Mouse (Mus musculus) left cerebral cortex, postnatal 25 days (tissue): ENCODE results near the gene Zfp988. TPM values are rescaled to one million over a fixed set of nuclear protein-coding genes. Genes with fewer than 3 reads are reported as not detected.
"Not testable (repeated sequence)": the region's sequence is repeated elsewhere in the genome, so short reads cannot be mapped to it uniquely, and the experiment has no call there.

Experiments
- DNase-seq, 2 experiments: peaks; one replicate each; pipeline ENCODE4 v3.0.0; 2022; ENCODE audit warnings: low spot score in 2 of 2, mixed read lengths in 1 of 2
- intact Hi-C: fragments of 180-260 bp; cut with DNase I; formaldehyde crosslinking; loops from one replicate; pipeline ENCODE4 v1.15.1; 2025
- total RNA-seq, 2 experiments: library from RNA; stranded (reverse); gene quantifications; 2 replicates each; pipeline ENCODE4 v1.2.3; 2021

The Zfp988 gene
- under 1 TPM; 0.16 to 0.30 TPM for total RNA-seq

- DNase-seq, intact Hi-C loops: not testable (repeated sequence)
These were observed at the start of gene Zfp988 for GRCm38 (mm10) chr4:147305436-147305835. Zfp988 (plus strand) TSS chr4:147305674.

- DNase-seq, intact Hi-C loops: not testable (repeated sequence)
These were observed 42.8 kb upstream of the Zfp988 start for GRCm38 (mm10) chr4:147262708-147263107.

- DNase-seq, intact Hi-C loops: not testable (repeated sequence)
These were observed 38.2 kb upstream of the Zfp988 start for GRCm38 (mm10) chr4:147267302-147267701.

- intact Hi-C loops, DNase-seq: not testable (repeated sequence)
These were observed 36.7 kb upstream of the Zfp988 start for GRCm38 (mm10) chr4:147268735-147269134.

- DNase-seq, intact Hi-C loops: not testable (repeated sequence)
These were observed 35.4 kb upstream of the Zfp988 start for GRCm38 (mm10) chr4:147270026-147270425.

- intact Hi-C loops, result not testable (repeated sequence)
These were observed 33.9 kb upstream of the Zfp988 start for GRCm38 (mm10) chr4:147271601-147272000.

GRCm38 (mm10) chr4:147275021-147275772 is 30.3 kb upstream of the Zfp988 start:
- DNase-seq, intact Hi-C loops: not testable (repeated sequence)

More at GRCm38 (mm10) chr4:147271601-147272000, 33.9 kb upstream of the Zfp988 start:
- DNase-seq, result not testable (repeated sequence)

GRCm38 (mm10) chr4:147275773-147276140 is 29.7 kb upstream of the Zfp988 start:
- DNase-seq, intact Hi-C loops: not testable (repeated sequence)

- intact Hi-C loops, DNase-seq: not testable (repeated sequence)
These were observed 25.1 kb upstream of the Zfp988 start for GRCm38 (mm10) chr4:147280406-147280805.

- DNase-seq, intact Hi-C loops: not testable (repeated sequence)
These were observed 6.9 kb upstream of the Zfp988 start for GRCm38 (mm10) chr4:147298585-147298984.

- DNase-seq, intact Hi-C loops: not testable (repeated sequence)
These were observed 3.1 kb upstream of the Zfp988 start for GRCm38 (mm10) chr4:147302375-147302774.

- DNase-seq, intact Hi-C loops: not testable (repeated sequence)
These were observed 29.7 kb downstream of the Zfp988 start for GRCm38 (mm10) chr4:147335036-147335690.

- intact Hi-C loops, DNase-seq: not testable (repeated sequence)
These were observed 30.4 kb downstream of the Zfp988 start for GRCm38 (mm10) chr4:147335691-147336367.

- intact Hi-C loops, DNase-seq: not testable (repeated sequence)
These were observed 31.1 kb downstream of the Zfp988 start for GRCm38 (mm10) chr4:147336368-147337195.

- intact Hi-C loops, DNase-seq: not testable (repeated sequence)
These were observed 32.0 kb downstream of the Zfp988 start for GRCm38 (mm10) chr4:147337520-147337919.

- DNase-seq, result no peak
- intact Hi-C loops, result no loop called here
These were observed 32.6 kb downstream of the Zfp988 start for GRCm38 (mm10) chr4:147338032-147338610.

- intact Hi-C loops, result not testable (repeated sequence)
These were observed 33.2 kb downstream of the Zfp988 start for GRCm38 (mm10) chr4:147338706-147339105.

GRCm38 (mm10) chr4:147339601-147340219 is 34.2 kb downstream of the Zfp988 start:
- DNase-seq, intact Hi-C loops: not testable (repeated sequence)

More at GRCm38 (mm10) chr4:147338706-147339105, 33.2 kb downstream of the Zfp988 start:
- DNase-seq, result not testable (repeated sequence)
